Mouse (Mus musculus): ENCODE results near the gene Olfr522.
"Not testable (repeated sequence)": the region's sequence is repeated elsewhere in the genome, so short reads cannot be mapped to it uniquely, and the experiment has no call there.

Olfr522 gene

DNA sequence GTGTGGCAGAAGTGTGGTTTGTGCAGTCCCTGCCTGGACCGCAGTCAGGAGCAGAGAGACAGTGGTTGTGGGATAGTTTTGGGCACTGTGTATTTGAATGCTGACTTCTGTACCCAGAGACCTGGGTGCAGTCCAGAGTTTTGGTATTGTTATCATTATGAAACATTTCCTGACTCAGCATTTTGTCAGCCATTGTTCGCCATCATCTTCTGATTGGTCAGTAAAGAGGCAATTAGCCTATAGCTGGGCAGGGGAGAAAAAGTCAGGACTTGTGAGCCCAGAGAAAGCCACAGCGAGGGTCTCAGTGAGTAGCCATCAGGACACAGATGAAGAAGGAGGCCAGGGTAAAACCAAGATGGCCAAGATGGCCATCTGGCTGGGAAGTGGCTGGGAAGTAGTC, 4.2 kb downstream of the Olfr522 start:
- DNase-seq (ENCODE audit: low spot score) = no peak

DNA sequence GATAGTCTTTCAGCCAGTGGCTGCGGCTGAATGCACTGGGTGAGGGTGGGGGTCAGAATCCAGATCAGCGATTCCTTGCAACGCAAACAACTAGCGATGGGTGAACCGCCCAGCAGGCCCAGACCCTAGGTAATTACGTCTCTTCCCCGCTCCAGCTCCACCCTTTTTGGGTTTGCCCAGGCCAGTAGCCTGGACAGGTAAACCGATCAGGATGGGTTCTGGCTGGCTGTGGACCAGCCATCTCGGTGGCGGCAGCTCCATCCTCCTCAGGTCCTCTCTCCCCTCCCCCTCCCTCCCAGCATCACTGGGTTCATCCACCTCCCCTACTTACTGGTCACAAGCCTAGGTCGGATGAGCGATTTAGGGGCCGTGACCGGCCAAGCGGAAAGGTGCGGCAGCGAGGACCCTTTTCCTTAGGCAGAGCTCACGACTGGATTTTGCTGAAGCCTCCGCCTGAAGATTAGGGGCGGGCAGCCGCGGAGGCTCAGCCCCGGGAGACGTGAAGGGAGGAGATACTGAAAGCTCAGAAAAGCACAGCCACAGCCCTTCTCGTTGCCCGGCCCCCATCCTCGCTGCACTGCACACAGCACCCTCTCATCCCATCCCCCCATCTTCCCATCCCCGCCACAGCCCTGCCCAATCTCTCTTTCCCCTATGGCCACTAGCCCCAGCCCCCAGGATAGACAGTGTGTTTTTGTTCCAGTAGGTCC, 10.2 kb downstream of the Olfr522 start, which contains the start of gene Sprn:
Gene Sprn, minus strand, starts transcription at position 660 of the 710 bp plus-strand sequence.
- no peak for DNase-seq (ENCODE audit: low spot score)

DNA sequence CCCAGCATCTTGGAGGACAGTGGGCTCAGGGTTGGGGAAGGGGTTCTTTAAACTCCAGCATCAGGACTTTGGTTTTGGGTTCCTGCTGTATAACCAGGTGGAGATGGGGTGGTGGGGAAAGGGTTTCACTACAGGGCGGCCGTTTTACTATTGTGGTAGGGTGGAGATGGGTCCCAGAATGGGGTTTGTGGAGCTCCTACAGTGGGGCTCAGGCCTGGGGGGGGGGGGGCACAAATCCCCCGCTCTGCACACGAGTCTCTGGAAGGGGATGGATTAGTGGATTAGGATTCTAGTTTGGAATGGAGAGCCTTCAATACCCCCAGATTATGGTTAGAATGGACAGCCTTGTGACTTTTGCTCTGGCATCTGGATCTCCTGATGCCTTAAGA, 10.7 kb downstream of the Olfr522 start:
- no peak for DNase-seq (ENCODE audit: low spot score)

DNA sequence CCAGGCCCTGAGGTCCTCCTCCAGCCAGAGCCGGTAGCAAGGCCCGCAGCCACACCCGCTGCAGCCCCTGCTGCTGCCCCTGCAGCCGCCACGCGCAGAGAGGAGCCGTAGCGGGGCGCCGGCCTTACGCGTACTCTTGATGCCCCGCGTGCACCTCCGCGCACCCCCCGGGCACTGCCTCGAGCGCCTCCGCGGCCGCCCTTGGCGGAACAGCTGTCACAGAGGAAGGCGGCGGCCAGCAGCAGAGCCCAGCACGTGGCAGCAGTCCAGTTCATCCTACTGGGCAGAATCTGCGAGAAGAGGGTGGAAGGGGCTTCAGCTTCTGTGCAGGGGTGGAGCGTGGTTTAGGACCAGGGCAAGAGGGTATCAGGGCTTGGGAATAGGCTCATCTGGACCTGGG, 11.2 kb downstream of the Olfr522 start:
- no peak for DNase-seq (ENCODE audit: low spot score)

DNA sequence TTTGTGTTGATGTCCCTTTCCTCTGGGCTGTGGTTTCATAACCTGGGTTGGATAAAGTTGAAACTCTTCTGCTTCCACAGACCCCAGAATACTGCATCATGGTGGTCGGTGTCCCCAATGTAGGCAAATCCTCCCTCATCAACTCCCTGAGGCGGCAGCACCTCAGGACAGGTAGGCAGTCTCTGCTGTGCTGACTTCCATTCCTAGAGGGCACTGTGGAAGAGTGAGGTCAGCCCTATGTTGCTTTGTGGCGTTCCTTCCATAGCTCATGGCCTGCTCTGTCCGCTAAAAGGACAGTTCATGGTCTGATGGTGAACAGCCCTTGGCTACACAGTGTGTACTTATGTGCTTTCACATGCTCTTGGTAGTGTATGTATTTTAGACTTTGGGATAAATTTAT, 20.0 kb downstream of the Olfr522 start:
- no peak for DNase-seq (ENCODE audit: low spot score)

DNA sequence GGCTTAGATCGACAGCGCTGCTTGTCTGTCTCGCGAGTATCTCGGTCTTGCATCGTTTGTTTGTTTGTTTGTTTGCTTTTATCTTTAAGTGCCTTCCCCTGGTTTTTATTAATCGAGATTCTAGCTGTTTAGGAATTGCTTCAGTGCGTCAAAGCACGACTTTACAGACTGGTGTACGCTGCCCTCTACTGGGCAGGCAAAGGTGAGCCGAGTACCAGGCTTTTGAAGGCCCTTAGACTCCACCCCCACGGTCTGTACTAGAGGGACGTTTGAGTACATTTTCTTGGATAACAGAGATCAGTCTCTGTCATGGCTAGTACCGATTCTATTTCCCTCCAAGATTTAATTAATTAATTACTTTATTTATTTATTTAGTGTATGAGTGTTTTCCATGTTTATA, 23.2 kb downstream of the Olfr522 start:
- DNase-seq (ENCODE audit: low spot score) = no peak

DNA sequence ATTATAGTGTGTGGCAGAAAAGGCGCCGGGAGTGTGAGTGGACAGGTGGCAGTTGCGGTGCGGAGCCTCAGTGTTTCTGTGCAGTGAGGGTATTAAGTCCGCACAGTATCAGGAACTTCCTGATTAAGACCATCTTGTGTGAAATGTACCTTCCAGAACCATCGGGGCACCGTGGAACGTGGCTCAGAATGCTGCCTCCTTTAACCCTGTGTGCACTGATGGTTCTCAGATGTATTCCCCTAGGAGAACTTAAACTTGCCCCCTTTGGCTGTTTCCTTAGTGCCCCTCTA, 26.6 kb downstream of the Olfr522 start:
- no peak for DNase-seq (ENCODE audit: low spot score)

DNA sequence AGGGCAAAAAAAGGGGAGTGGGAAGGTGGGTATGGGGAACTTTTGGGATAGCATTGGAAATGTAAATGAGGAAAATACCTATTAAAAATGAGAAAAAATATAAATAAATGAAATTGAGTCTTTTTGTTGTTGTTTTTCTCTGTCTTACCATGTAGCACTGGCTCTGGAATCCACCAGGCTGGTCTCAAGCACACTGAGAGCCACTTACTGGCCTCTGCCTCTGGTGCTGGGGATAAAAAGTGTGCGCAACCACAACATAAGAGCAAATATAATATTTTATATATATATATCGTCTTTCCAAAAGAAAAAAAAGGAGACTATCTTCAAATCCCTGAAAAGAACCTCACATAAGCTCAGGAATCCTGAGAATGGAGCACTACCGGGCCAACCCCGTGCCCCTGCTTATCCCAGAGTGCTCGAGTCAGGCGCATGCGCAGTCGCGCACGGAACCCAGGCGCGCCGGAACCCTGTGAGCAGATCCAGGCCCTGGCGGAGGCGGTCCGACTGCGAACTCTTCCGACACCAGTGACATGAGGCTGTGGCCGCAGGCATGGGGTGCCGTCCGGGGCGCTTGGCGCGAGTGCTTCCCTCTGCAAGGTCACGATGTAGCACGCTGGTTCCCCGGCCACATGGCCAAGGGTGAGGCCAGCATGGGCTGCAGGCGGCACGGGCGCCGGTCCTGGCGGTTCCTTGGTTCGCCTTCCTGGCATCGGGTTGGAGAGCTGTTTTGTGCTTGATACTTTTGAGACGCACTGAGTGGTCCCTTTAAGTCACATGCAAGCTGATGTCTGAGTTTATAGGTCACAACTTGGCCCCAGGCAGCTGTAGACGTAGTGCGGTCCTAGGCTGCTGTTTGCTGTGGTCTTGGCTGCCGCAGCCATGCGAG, 27.2 kb downstream of the Olfr522 start, which contains the start of gene Mtg1:
Gene Mtg1, plus strand, starts transcription at position 430 of the 886 bp plus-strand sequence.
- peak; percentile 98 for DNase-seq (ENCODE audit: low spot score)

DNA sequence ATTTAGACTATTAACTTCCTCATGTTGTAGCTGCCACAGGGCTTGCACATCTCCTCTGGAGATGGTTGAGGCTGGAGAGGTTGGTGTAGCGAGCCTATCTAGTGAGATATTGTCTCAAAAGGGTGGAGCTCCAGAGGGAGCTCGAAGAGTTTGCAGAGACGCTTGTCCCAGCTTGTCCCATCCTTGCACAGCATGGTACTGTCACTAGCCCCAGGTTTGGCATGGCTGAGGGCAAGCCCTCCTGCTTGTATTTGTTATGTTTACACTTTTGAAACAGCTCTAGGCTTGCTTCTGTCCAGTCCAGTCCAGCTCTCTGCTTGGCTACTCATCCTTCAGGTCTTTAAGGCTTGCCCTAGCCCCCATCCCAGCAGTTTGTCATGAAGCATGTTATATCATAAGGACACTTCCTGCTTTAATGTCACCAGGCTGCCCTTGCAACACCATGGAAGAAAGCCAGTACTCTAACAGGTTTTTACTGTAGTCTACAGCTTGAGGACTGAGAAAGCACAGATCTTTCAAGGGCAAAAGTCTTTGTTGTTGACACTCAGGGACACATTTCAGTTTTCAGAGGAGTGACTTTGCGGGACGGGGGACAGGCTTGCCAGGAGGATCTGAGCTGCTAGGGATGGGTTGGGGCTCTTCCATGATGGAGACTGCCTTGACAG, 29.3 kb downstream of the Olfr522 start:
- DNase-seq (ENCODE audit: low spot score) = no peak

DNA sequence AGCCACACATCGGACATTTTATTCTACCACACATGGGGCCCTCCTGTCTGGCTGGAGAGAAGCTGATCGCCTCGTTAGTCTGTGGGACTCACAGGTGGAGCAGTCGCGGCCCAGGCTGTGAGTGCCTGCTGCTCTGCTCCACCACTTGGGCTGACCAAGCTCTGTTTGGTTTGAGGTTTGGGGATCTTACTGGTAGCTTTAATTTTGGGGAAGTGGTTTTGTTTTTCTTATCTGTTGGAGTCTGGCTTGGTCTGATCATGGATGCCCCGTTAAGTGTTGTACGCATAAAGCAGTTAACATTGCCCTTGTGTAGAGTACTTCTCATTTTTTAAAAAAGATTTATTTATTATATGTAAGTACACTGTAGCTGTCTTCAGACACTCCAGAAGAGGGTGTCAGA, 30.5 kb downstream of the Olfr522 start:
- not testable (repeated sequence) for DNase-seq (ENCODE audit: low spot score)

DNA sequence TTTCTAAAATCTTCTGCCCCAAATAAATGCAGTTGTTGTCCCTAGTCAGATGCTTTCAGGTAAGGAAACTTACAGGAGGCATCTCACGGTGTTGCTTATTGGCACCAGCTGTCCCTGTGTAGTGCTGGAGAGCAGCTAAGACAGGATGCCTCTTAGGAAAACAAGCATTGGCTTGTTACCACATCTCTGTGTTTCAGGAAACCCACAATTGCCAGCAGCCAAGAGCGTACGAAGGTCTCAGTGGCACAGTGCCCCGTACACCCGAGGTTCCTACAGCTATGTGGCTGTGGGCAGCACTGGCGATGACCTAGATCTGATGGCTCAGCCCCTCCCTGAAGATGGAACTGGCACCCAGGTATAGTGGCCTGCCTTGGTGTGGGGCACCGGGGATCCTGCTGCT, 32.4 kb downstream of the Olfr522 start:
- DNase-seq (ENCODE audit: low spot score) = not testable (repeated sequence)

DNA sequence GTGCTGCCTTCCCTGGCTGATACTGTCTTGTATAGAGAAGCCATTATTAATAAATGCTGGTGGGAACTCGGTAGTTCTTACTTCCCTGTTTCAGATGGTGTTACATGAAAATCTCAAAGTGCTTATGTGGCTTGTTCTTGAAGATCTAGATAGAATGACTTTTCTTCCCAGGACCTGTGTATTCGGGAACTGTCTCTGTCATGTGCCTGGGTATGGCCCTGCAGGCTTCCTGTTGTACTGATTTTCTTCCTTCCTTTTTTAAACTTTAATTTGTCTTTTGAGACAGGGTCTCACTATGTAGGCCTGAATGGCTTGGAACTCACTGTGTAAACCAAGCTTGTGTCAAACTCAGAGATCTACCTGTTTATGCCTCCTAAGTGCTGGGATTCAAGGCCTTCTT, 36.7 kb downstream of the Olfr522 start:
- DNase-seq (ENCODE audit: low spot score) = no peak

DNA sequence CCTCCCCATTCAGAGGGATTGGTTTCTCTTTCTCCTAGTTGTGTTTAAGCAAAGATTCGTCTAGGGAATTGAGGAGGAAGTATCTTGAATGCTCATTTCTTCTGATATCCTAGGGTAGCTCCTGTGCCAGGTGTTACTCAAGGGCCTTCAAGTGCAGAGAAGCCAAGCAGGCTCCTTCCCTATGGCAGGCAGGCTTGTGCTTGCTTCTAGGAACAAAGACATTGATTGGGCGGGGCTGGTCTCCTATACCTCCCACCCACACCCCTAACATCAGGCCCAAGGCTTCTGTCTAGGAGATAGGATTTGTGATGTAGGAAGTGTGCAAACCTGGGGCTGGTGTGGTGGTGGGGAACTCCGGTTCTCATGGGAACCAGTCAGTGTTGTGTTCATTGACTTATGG, 37.6 kb downstream of the Olfr522 start:
- DNase-seq (ENCODE audit: low spot score) = no peak

DNA sequence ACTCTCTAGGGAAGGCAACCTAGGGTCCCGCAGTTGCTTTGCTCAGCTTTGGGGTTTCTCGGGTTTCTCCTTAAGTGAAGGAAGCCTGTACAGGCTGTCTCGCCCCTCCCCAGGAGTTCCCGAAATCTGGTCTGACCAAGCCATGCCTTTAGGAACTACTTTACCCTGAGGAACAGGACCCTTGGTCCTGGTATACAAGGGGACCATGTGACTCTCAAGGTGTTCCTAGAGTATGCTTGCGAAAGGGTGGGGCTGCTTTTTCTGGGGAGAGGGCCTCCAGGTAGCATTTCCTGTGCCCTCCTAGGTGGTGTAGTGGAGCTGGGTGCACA, 38.6 kb downstream of the Olfr522 start:
- DNase-seq (ENCODE audit: low spot score) = no peak

DNA sequence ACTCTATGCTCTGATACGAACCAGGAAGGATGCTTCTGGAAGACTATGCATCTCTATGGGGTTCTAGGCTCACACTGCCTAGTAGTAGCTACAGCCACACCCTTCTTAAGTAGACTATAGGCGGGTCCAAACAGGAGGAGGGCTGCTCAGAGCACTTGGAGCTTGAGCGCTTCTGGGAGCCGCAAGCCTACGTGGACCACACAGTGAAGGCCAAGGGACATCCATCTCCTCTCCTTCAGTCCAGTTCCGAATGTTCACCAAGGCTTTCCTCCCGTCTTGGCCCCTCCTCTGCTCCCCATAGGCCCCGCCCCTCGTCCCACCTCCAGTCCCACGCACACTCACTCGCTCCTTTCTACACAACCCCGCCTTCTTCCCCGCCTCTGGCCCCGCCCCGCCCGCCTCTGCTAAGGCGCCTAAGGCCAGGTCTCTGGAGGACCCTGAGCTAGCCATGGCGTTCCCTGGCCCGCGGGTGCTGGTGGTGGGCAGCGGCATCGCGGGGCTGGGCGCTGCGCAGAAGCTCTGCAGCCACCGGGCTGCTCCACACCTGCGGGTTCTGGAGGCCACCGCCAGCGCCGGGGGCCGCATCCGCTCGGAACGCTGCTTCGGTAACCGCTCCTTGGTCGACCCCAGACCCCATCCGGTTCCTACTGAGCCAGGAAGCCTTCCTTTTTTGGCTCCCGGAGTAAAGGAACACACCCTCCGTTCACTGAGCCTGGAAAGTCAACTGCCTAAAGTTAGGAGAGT, 39.1 kb downstream of the Olfr522 start:
- DNase-seq (ENCODE audit: low spot score) = peak; percentile 46

DNA sequence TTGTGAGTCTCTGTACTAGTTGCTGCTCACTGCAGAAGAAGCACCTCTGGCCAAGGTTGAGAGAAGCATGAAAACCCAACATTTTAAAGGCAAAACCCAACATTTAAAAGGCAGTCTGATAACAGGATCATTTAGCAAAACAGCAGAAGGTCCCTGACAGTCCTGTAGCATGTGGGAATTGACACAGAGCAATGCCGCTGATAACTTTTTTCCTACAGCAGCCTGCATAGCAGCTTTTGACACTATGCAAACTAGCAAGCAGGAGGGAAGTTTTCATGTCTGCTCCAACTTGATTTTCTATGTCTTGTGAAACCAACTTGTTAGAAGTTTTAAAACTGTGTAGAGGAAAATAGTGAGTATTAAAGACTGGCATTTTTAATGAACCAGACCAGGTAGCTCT, 40.2 kb downstream of the Olfr522 start:
- DNase-seq (ENCODE audit: low spot score) = no peak

DNA sequence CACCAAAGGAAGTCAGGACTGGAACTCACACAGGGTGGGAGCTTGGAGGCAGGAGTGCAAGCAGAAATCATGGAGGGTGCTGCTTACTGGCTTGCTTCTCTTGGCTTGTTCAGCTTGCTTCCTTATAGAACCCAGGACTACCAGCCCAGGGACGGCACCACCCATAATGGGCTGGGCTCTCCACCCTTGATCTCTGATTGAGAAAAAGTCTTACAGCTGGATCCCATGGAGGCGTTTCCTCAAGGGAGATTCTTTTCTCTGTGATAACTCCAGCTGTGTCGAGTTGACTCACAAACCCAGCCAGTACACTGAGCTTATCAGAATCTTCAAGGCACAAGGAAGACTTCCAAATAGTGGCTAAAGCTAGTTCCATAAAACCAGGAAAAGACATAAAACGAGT, 41.8 kb downstream of the Olfr522 start:
- DNase-seq (ENCODE audit: low spot score) = no peak

DNA sequence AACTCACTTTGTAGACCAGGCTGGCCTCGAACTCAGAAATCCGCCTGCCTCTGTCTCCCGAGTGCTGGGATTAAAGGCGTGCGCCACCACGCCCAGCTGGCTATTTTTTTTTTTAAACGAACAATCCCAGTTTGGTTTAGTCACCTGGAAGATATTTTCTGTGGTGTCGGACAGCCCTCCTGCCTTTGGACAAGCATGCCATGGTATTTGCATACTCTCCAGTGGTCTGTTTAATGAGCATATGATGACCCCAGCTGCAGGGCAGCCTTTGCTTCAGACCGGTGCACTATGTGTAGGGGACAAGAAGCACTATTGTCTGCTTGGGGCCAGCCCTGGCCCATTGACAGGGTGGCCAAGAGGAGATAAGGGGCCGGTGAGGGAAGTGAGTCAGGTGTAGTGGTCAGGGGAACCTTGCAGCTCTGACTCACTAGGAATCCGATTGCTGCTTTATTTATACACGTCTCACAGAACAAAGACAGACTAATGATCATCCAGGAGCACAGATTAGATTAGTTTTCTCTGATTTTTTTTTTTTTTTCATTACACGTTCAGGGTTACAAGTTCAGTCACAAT, 43.1 kb downstream of the Olfr522 start:
- DNase-seq (ENCODE audit: low spot score) = no peak

DNA sequence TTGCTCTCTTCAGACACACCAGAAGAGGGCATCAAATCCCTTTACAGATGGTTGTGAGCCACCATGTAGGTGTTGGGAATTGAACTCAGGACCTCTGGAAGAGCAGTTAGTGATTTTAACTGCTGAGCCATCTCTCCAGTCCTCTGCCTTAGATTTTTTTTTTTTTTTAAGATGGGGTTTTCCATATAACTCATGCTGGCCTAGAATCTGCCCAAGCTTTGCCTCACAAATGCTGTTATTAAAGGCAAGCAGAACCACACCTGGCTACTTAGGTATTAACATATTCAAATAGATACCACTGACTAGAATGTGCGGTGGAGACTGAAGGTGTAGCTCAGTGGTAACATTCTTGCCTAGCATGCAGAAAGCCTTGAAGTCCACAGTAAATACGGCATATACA, 44.1 kb downstream of the Olfr522 start:
- no peak for DNase-seq (ENCODE audit: low spot score)

DNA sequence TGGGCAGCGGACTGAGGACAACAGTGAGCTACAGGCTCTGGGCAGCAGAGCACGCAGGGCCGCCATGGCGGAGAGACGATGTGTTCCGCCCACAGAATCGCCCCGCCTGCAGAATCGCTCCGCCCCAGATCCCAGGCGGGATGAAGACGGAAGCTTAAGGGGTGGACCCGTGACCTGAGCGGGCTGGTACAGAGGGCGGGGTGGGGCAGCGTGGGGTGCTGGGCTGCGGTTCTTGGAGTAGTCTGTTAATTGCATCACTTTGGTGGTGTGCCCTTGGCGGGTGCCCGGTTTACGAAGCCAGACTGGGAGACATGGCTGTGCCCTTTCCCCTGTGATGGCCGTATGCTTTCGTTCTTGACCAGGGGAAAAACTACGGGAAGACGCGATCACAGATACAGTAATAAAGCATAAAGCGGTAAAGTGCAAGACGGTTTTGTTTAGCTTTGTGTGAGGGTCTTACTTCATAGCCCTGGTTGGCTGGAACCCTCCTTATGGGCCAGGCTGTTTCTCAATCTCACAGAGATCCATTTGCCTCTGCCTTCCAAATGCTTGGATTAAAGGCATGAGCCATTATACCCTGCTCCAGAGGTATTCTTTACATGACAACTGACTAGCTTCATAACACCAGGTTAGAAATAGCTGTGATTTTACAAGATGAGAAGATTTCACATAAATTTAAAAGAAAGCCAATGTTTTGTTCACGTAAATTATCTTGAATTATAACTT, 48.1 kb downstream of the Olfr522 start, which contains the start of gene Echs1:
Gene Echs1, minus strand, starts transcription at position 148 of the 726 bp plus-strand sequence.
- peak; percentile 67 for DNase-seq (ENCODE audit: low spot score)

All from layer of hippocampus, adult 9-10 months (tissue).